Comparison of ENCODE assay signal across 10 mouse cellular contexts in the genomic region with DNA sequence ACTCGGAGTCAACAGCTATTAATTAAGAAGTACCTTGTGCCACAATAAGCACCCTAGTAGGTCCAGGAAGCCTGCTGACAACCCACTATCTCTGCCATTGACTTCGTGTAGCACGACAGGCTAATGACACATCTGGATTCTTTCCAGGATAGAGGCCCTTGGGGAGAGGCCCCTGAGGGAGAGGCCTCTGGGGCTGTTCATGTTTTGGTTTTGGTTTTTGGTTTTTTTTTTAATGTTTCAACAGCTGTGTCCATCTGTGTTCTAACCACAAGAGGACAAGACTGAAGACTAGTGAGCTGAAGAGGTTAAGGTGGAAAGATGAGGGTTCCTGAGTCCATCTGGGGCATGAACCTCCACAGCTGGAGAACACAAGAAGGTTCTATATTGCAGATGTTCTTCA. TPM values are rescaled to one million over a fixed set of nuclear protein-coding genes. Genes with fewer than 3 reads are reported as not detected.
A peak's percentile ranks its signal among the peaks of the same experiment; 100 is the strongest.
DNase-seq lines count a peak whose midpoint lies in the region; ATAC-seq and TF ChIP-seq lines count a peak whose summit lies in the region.
"Had no signal": no experiment of that assay in that cellular context is flagged by ENCODE, and none has a peak within 500 bp of the region (broad histone marks: within the 10 kb centered on the region; RNA-seq: fewer than 3 reads in every experiment).

No protein-coding gene starts in this region.

- WGBS in kidney, embryonic 14.5 days, result 33% methylated on average over 3 of the region's 3 CpGs
- 17% methylated on average over 3 of the region's 3 CpGs for WGBS in liver, postnatal 0 days (ENCODE audit: insufficient replicate concordance)
- 66% methylated on average over 3 of the region's 3 CpGs for WGBS in midbrain, embryonic 16.5 days
- WGBS in midbrain, postnatal 0 days, result 64% methylated on average over 3 of the region's 3 CpGs

- no peak overlapping the region for H3K4me3 ChIP-seq in kidney, embryonic 14.5 days (ENCODE audit: low read length)
- H3K4me3 ChIP-seq in liver, postnatal 0 days (ENCODE audit: low read depth, low read length), result no peak overlapping the region
- no peak overlapping the region for H3K4me3 ChIP-seq in midbrain, embryonic 16.5 days (ENCODE audit: low read depth, low read length)
- H3K4me3 ChIP-seq in midbrain, postnatal 0 days (ENCODE audit: low read depth, low read length), result no peak overlapping the region

- H3K4me1 ChIP-seq in kidney, embryonic 14.5 days (ENCODE audit: control insufficient read depth, insufficient read depth, low read length), result peaks cover 79% of the 10 kb centered on the region
- peaks cover 81% of the 10 kb centered on the region for H3K4me1 ChIP-seq in liver, postnatal 0 days (ENCODE audit: insufficient read depth)
- peaks cover 9% of the 10 kb centered on the region for H3K4me1 ChIP-seq in midbrain, embryonic 16.5 days (ENCODE audit: control insufficient read depth, insufficient read depth, low read length)
- H3K4me1 ChIP-seq in midbrain, postnatal 0 days (ENCODE audit: insufficient read depth, low read length), result 0 out of 2 replicates have a peak, but pooled peaks cover 5% of the 10 kb centered on the region

- no peak overlapping the region for H3K4me2 ChIP-seq in kidney, embryonic 14.5 days (replicated peaks; ENCODE audit: low read depth, low read length)
- H3K4me2 ChIP-seq in liver, postnatal 0 days (ENCODE audit: low read depth, low read length), result 0 out of 2 replicates have a peak overlapping the region, but pooled peaks have one; percentile 13
- H3K4me2 ChIP-seq in midbrain, embryonic 16.5 days (ENCODE audit: low read length), result no peak overlapping the region
- H3K4me2 ChIP-seq in midbrain, postnatal 0 days (ENCODE audit: low read depth, low read length, poor library complexity, severe bottlenecking), result no peak overlapping the region

- no peak for TF ChIP-seq CTCF in liver, postnatal 0 days (IDR thresholded peaks at IDR 0.05; ENCODE audit: low read depth)
- no peak for TF ChIP-seq CTCF in midbrain, postnatal 0 days (IDR thresholded peaks at IDR 0.05)

- ATAC-seq in kidney, embryonic 14.5 days (ENCODE audit: low FRiP score, low TSS enrichment), result no peak
- peak; percentile 13; the same call in 1 of the 2 replicates for ATAC-seq in liver, postnatal 0 days
- ATAC-seq in midbrain, embryonic 16.5 days, result no peak
- no peak for ATAC-seq in midbrain, postnatal 0 days (ENCODE audit: low FRiP score)

- peaks cover 3% of the 10 kb centered on the region; the same call in 1 of the 2 replicates for H3K36me3 ChIP-seq in kidney, embryonic 14.5 days (ENCODE audit: control insufficient read depth, insufficient read depth, low read length)
- H3K36me3 ChIP-seq in liver, postnatal 0 days (replicated peaks; ENCODE audit: insufficient read depth, low read length), result no peaks in the 10 kb centered on the region
- no peaks in the 10 kb centered on the region for H3K36me3 ChIP-seq in midbrain, embryonic 16.5 days (ENCODE audit: control insufficient read depth, insufficient read depth, low read length)
- H3K36me3 ChIP-seq in midbrain, postnatal 0 days (ENCODE audit: insufficient read depth, low read length), result no peaks in the 10 kb centered on the region

- no peaks in the 10 kb centered on the region for H3K9me3 ChIP-seq in kidney, embryonic 14.5 days (ENCODE audit: control insufficient read depth, low read length)
- H3K9me3 ChIP-seq in liver, postnatal 0 days (ENCODE audit: low read length), result no peaks in the 10 kb centered on the region
- no peaks in the 10 kb centered on the region for H3K9me3 ChIP-seq in midbrain, embryonic 16.5 days (replicated peaks; ENCODE audit: control insufficient read depth, low read length, poor library complexity, severe bottlenecking)
- no peaks in the 10 kb centered on the region for H3K9me3 ChIP-seq in midbrain, postnatal 0 days (ENCODE audit: low read length)

- H3K27ac ChIP-seq in kidney, embryonic 14.5 days (ENCODE audit: low read depth, low read length), result no peak overlapping the region
- peak overlapping the region; percentile 22; the same call in 1 of the 2 replicates for H3K27ac ChIP-seq in liver, postnatal 0 days (ENCODE audit: low read depth)
- no peak overlapping the region for H3K27ac ChIP-seq in midbrain, embryonic 16.5 days (ENCODE audit: low read length)
- H3K27ac ChIP-seq in midbrain, postnatal 0 days (ENCODE audit: low read depth, low read length), result no peak overlapping the region

- no peak overlapping the region for H3K9ac ChIP-seq in kidney, embryonic 14.5 days (ENCODE audit: low read depth, low read length)
- H3K9ac ChIP-seq in liver, postnatal 0 days (replicated peaks), result no peak overlapping the region
- no peak overlapping the region for H3K9ac ChIP-seq in midbrain, embryonic 16.5 days (ENCODE audit: low read depth, low read length)
- H3K9ac ChIP-seq in midbrain, postnatal 0 days (replicated peaks; ENCODE audit: low read length, poor library complexity, severe bottlenecking), result no peak overlapping the region

- TF ChIP-seq EP300 in liver, postnatal 0 days (IDR thresholded peaks at IDR 0.05; ENCODE audit: low read depth), result no peak

- peak; percentile 69 for DNase-seq in adrenal gland, postnatal 10 days
- no peak for DNase-seq in adrenal gland, postnatal 4 days (ENCODE audit: low spot score in 2 of 2)
- DNase-seq in kidney, postnatal 14 days, result peak; percentile 64
- peak; percentile 61 for DNase-seq in NIH3T3 (ENCODE audit: low read depth)
- DNase-seq in liver, postnatal 0 days, result no peak
- no peak for DNase-seq in midbrain, postnatal 0 days (ENCODE audit: low spot score)
- DNase-seq: B cell, adult 2 months; thymus, postnatal 36 days had no signal

- H3K27me3 ChIP-seq in kidney, embryonic 14.5 days (ENCODE audit: control insufficient read depth, insufficient read depth, low read length), result no peaks in the 10 kb centered on the region
- H3K27me3 ChIP-seq in liver, postnatal 0 days (ENCODE audit: insufficient read depth, low read length), result no peaks in the 10 kb centered on the region
- H3K27me3 ChIP-seq in midbrain, embryonic 16.5 days (ENCODE audit: control insufficient read depth, insufficient read depth, low read depth, low read length), result no peaks in the 10 kb centered on the region
- H3K27me3 ChIP-seq in midbrain, postnatal 0 days (ENCODE audit: insufficient read depth, low read length), result no peaks in the 10 kb centered on the region

RNA-seq across cellular contexts. Expression of a gene that starts 15.5 kb away (rescaled TPM):
- 10 to 100 TPM; 24.4 to 31.8 TPM for total RNA-seq in adrenal gland, postnatal 10 days (2021)
- total RNA-seq in adrenal gland, postnatal 4 days (2021), result 10 to 100 TPM; 39.6 to 43.5 TPM
- polyA plus RNA-seq in kidney, embryonic 14.5 days (2014; fragmentation: Nextera tagmentation; extraction: Ambion mirVana), result 17.6 and 21.2 TPM in 2 replicates
- 1.9 and 2.1 TPM in 2 replicates for polyA plus RNA-seq in liver, postnatal 0 days (2015; fragmentation: Nextera tagmentation; extraction: Ambion mirVana)
- 5.7 and 6.1 TPM in 2 replicates for polyA plus RNA-seq in midbrain, embryonic 16.5 days (2015; fragmentation: Nextera tagmentation; extraction: Ambion mirVana)
- total RNA-seq in midbrain, postnatal 0 days (2014; rRNA removed), result 13.2 and 20.6 TPM in 2 replicates
- polyA plus RNA-seq in midbrain, postnatal 0 days (2015; fragmentation: Nextera tagmentation; extraction: Ambion mirVana), result 4.0 TPM in 2 replicates

Comparison
In these comparisons a context has a peak if more than half of its experiments do, and no peak if none do; other contexts are left out.
1. DNase-seq: peak in adrenal gland, postnatal 10 days (single experiment), kidney, postnatal 14 days (single experiment) and NIH3T3 (single experiment); none in adrenal gland, postnatal 4 days (0 of 2), liver, postnatal 0 days (single experiment) and midbrain, postnatal 0 days (single experiment).